Mouse (Mus musculus) kidney, postnatal 0 days (tissue): ENCODE data around the gene Uaca. TPM values are rescaled to one million over a fixed set of nuclear protein-coding genes. Genes with fewer than 3 reads are reported as not detected.

ENCODE experiments used
- ATAC-seq: fragments of 200-750 bp; cut with Nextera tagmentation; replicated peaks from 2 replicates; pipeline ENCODE4 v1.8.0; 2017; ENCODE audit warnings: low read depth, moderate number of reproducible peaks, moderate TSS enrichment, moderate library complexity; ENCODE audit not compliant: low FRiP score
- DNase-seq: peaks from one replicate; pipeline ENCODE4 v3.0.0-alpha.2; 2016; ENCODE audit warnings: low spot score
- H3K27ac ChIP-seq: fragments of 300-500 bp; sonication (generic); 2 replicates; pipeline ENCODE4 v1.5.1; 2014; ENCODE audit warnings: mild to moderate bottlenecking
- H3K27me3 ChIP-seq: fragments of 300-500 bp; sonication (generic); 2 replicates; pipeline ENCODE4 v1.6.1; 2014; ENCODE audit warnings: low read length, mixed read lengths; ENCODE audit not compliant: insufficient read depth
- H3K36me3 ChIP-seq: fragments of 300-500 bp; sonication (generic); 2 replicates; pipeline ENCODE4 v1.6.1; 2014; ENCODE audit warnings: low read length, mixed read lengths; ENCODE audit not compliant: insufficient read depth
- H3K4me1 ChIP-seq: fragments of 300-500 bp; sonication (generic); replicated peaks from 2 replicates; pipeline ENCODE4 v1.6.1; 2014; ENCODE audit warnings: antibody characterized with exemption, low read length, mixed read lengths; ENCODE audit not compliant: insufficient read depth
- H3K4me2 ChIP-seq: fragments of 300-500 bp; sonication (generic); 2 replicates; pipeline ENCODE4 v1.6.1; 2014; ENCODE audit warnings: mild to moderate bottlenecking, low read length, moderate library complexity, mixed read lengths
- H3K4me3 ChIP-seq: fragments of 300-500 bp; sonication (generic); replicated peaks from 2 replicates; pipeline ENCODE4 v1.5.1; 2014; ENCODE audit warnings: low read depth, low read length
- H3K9ac ChIP-seq: fragments of 300-500 bp; sonication (generic); 2 replicates; pipeline ENCODE4 v1.6.1; 2014; ENCODE audit warnings: low read depth, low read length
- H3K9me3 ChIP-seq: fragments of 300-500 bp; sonication (generic); replicated peaks from 2 replicates; pipeline ENCODE4 v1.6.1; 2016; ENCODE audit warnings: low read length, inconsistent platforms, mixed read lengths
- CTCF ChIP-seq: IDR thresholded peaks from 2 replicates; pipeline ENCODE4 v1.5.1; 2016; ENCODE audit warnings: antibody characterized with exemption, low read depth, mild to moderate bottlenecking, moderate library complexity
- WGBS: fragments of 180-500 bp; shearing (Covaris S2); extraction: QIAGEN DNeasy Blood & Tissue Kit; methylation state at CpG from one replicate; pipeline ENCODE4 v1.1.7; 2014; 5-methylcytosine and 5-hydroxymethylcytosine counted together
- polyA plus RNA-seq: library from polyadenylated mRNA; unstranded; fragments of >200 nt; fragmentation: Nextera tagmentation; extraction: Ambion mirVana; gene quantifications from 2 replicates; pipeline ENCODE4 v1.2.1, GENCODE M21; 2015

Gene Uaca
- polyA plus RNA-seq, 1 experiment from 2014 or later = 26.9 TPM

- no peak for ATAC-seq
- Histone ChIP-seq H3K36me3 (no peaks in the 10 kb centered on the region), H3K27me3 (no peaks in the 10 kb centered on the region), H3K4me3 (no peak overlapping the region), H3K4me2 (no peak overlapping the region), H3K9ac (no peak overlapping the region), H3K9me3 (no peaks in the 10 kb centered on the region), H3K27ac (no peak overlapping the region), H3K4me1 (0 out of 2 replicates have a peak, but pooled peaks cover 9% of the 10 kb centered on the region)
- TF ChIP-seq CTCF = no peak
- WGBS = 95% methylated on average over 8 of the region's 8 CpGs
- no peak for DNase-seq
These were observed 37.9 kb downstream of the Uaca start for GRCm38 (mm10) chr9:60832233-60832632.

- Histone ChIP-seq H3K27me3 (no peaks in the 10 kb centered on the region), H3K4me1 (peaks cover 26% of the 10 kb centered on the region; the same call in 1 of the 2 replicates), H3K9ac (no peak overlapping the region), H3K4me3 (no peak overlapping the region), H3K9me3 (no peaks in the 10 kb centered on the region), H3K27ac (peak overlapping the region; percentile 88), H3K4me2 (no peak overlapping the region), H3K36me3 (no peaks in the 10 kb centered on the region)
- no peak for DNase-seq
- WGBS = 62% methylated on average over 5 of the region's 5 CpGs
- ATAC-seq = no peak
- TF ChIP-seq CTCF = no peak
These were observed 41.8 kb downstream of the Uaca start for GRCm38 (mm10) chr9:60836151-60836550.

- H3K4me1 ChIP-seq = peaks cover 31% of the 10 kb centered on the region; the same call in 1 of the 2 replicates
- H3K9ac ChIP-seq = peak overlapping the region; percentile 62; the same call in 1 of the 2 replicates
- no peak for TF ChIP-seq CTCF
- H3K4me3 ChIP-seq = peak overlapping the region; percentile 27
- no peaks in the 10 kb centered on the region for H3K36me3 ChIP-seq
- no peaks in the 10 kb centered on the region for H3K9me3 ChIP-seq
- ATAC-seq = peak; percentile 7; the same call in 1 of the 2 replicates
- H3K4me2 ChIP-seq = peak overlapping the region; percentile 62
- H3K27ac ChIP-seq = peak overlapping the region; percentile 88
- WGBS = 20% methylated on average over 4 of the region's 4 CpGs
- DNase-seq = no peak
- H3K27me3 ChIP-seq = no peaks in the 10 kb centered on the region
These were observed 42.7 kb downstream of the Uaca start for GRCm38 (mm10) chr9:60837078-60837448.

GRCm38 (mm10) chr9:60837449-60838141 lies 43.3 kb downstream of the Uaca start:
- Histone ChIP-seq H3K4me2 (peak overlapping the region; percentile 62), H3K9ac (peak overlapping the region; percentile 62), H3K36me3 (no peaks in the 10 kb centered on the region), H3K9me3 (no peaks in the 10 kb centered on the region), H3K4me3 (peak overlapping the region; percentile 27), H3K4me1 (peaks cover 31% of the 10 kb centered on the region; the same call in 1 of the 2 replicates), H3K27ac (peak overlapping the region; percentile 88), H3K27me3 (no peaks in the 10 kb centered on the region)
- DNase-seq = peak; percentile 72
- ATAC-seq = peak; percentile 66; the same call in 1 of the 2 replicates
- WGBS = 8% methylated on average over 20 of the region's 20 CpGs
- TF ChIP-seq CTCF = no peak

- H3K4me3 ChIP-seq = peak overlapping the region; percentile 27; the same call in 1 of the 2 replicates
- peak overlapping the region; percentile 88 for H3K27ac ChIP-seq
- ATAC-seq = no peak
- no peak for DNase-seq
- 0 out of 2 replicates have a peak overlapping the region, but pooled peaks have one; percentile 62 for H3K9ac ChIP-seq
- TF ChIP-seq CTCF = no peak
- H3K36me3 ChIP-seq = no peaks in the 10 kb centered on the region
- H3K27me3 ChIP-seq = no peaks in the 10 kb centered on the region
- peaks cover 31% of the 10 kb centered on the region; the same call in 1 of the 2 replicates for H3K4me1 ChIP-seq
- WGBS = 29% methylated on average over 9 of the region's 9 CpGs
- H3K4me2 ChIP-seq = peak overlapping the region; percentile 62
- H3K9me3 ChIP-seq = no peaks in the 10 kb centered on the region
These were observed 44.1 kb downstream of the Uaca start for GRCm38 (mm10) chr9:60838331-60838872.

GRCm38 (mm10) chr9:60841393-60841792 lies 47.1 kb downstream of the Uaca start:
- ATAC-seq = no peak
- 28% methylated on average over 5 of the region's 5 CpGs for WGBS
- DNase-seq = peak; percentile 44
- Histone ChIP-seq H3K9me3 (no peaks in the 10 kb centered on the region), H3K36me3 (no peaks in the 10 kb centered on the region), H3K27ac (peak overlapping the region; percentile 48), H3K4me2 (0 out of 2 replicates have a peak overlapping the region, but pooled peaks have one; percentile 18), H3K4me3 (no peak overlapping the region), H3K9ac (0 out of 2 replicates have a peak overlapping the region, but pooled peaks have one; percentile 8), H3K27me3 (no peaks in the 10 kb centered on the region), H3K4me1 (peaks cover 31% of the 10 kb centered on the region; the same call in 1 of the 2 replicates)
- no peak for TF ChIP-seq CTCF
